Mouse (Mus musculus): Measurements from ENCODE around the gene Lrg1.

GRCm38 (mm10) chr17:56137839-56138613 is 16.2 kb upstream of the Lrg1 start:
- TF ChIP-seq POLR2A (IDR thresholded peaks at IDR 0.05; ENCODE audit: low read depth, low read length) (no peak), CTCF (conservative IDR thresholded peaks at IDR 0.05; ENCODE audit: insufficient read depth, insufficient read length, low read depth, low read length) (no peak)
